Mouse (Mus musculus) bone marrow macrophage, adult 2 months (primary cell): ENCODE results near the gene Mtif3.

Source experiments
- CTCF ChIP-seq: IDR thresholded peaks from 2 replicates; pipeline ENCODE4 v1.5.1; 2012; ENCODE audit warnings: low read depth, mild to moderate bottlenecking, low read length, moderate library complexity
- POLR2A ChIP-seq: IDR thresholded peaks from 2 replicates; pipeline ENCODE4 v1.6.1; 2012; ENCODE audit warnings: mild to moderate bottlenecking, low read depth, low read length, borderline replicate concordance

GRCm38 (mm10) chr5:146948508-146949088, 15.0 kb downstream of the Mtif3 start, which contains the start of gene Gtf3a:
- TF ChIP-seq CTCF (no peak), POLR2A (no peak)
